9 mouse cellular contexts compared by ENCODE assay signal in genomic region chr2:72093402-72094037, GRCm38 (mm10).
DNase-seq lines count a peak whose midpoint lies in the region; ATAC-seq and TF ChIP-seq lines count a peak whose summit lies in the region.
"Had no signal": no experiment of that assay in that cellular context is flagged by ENCODE, and none has a peak within 500 bp of the region (broad histone marks: within the 10 kb centered on the region; RNA-seq: fewer than 3 reads in every experiment).

No protein-coding gene starts in this region.

- peaks cover 7% of the 10 kb centered on the region; the same call in 1 of the 2 replicates for H3K4me1 ChIP-seq in lung, postnatal 0 days (ENCODE audit: insufficient read depth, low read depth, low read length)
- H3K4me1 ChIP-seq in hindbrain, postnatal 0 days (ENCODE audit: insufficient read depth, low read length) = no peaks in the 10 kb centered on the region
- H3K4me1 ChIP-seq in olfactory bulb, adult 2 months (ENCODE audit: control insufficient read depth, insufficient read depth, low read length) = peaks cover 13% of the 10 kb centered on the region

- 66% methylated on average over 20 of the region's 20 CpGs for WGBS in lung, postnatal 0 days
- 51% methylated on average over 20 of the region's 20 CpGs for WGBS in hindbrain, postnatal 0 days
- WGBS in olfactory bulb, adult 2 months = 47% methylated on average over 20 of the region's 20 CpGs

- H3K36me3 ChIP-seq in lung, postnatal 0 days (ENCODE audit: insufficient read depth, low read length) = no peaks in the 10 kb centered on the region
- no peaks in the 10 kb centered on the region for H3K36me3 ChIP-seq in hindbrain, postnatal 0 days (ENCODE audit: insufficient read depth, low read length)

- no peak for TF ChIP-seq CTCF in gastrocnemius, adult 2 months (IDR thresholded peaks at IDR 0.05)
- no peak for TF ChIP-seq CTCF in lung, postnatal 0 days (IDR thresholded peaks at IDR 0.05)
- TF ChIP-seq CTCF in hindbrain, postnatal 0 days (IDR thresholded peaks at IDR 0.05; ENCODE audit: low read depth) = no peak
- no peak for TF ChIP-seq CTCF in olfactory bulb, adult 2 months (IDR thresholded peaks at IDR 0.05; ENCODE audit: insufficient read depth, low read depth, low read length)

- TF ChIP-seq POLR2A in olfactory bulb, adult 2 months (IDR thresholded peaks at IDR 0.05; ENCODE audit: insufficient read depth, low read depth, low read length) = no peak

- DNase-seq in gastrocnemius, adult 2 months = no peak
- no peak for DNase-seq in gastrocnemius, postnatal 25 days
- peak; percentile 26 for DNase-seq in lung, postnatal 0 days (ENCODE audit: low spot score)
- no peak for DNase-seq in lung, postnatal 10 days
- no peak for DNase-seq in hindbrain, postnatal 0 days (ENCODE audit: low spot score)
- DNase-seq in right cerebral cortex, adult 18-20 months = no peak
- no peak for DNase-seq in right cerebral cortex, postnatal 4 days
- DNase-seq: thymus, postnatal 25 days had no signal

- ATAC-seq in lung, postnatal 0 days = no peak
- ATAC-seq in hindbrain, postnatal 0 days = no peak

- no peaks in the 10 kb centered on the region for H3K9me3 ChIP-seq in lung, postnatal 0 days (ENCODE audit: low read length)
- H3K9me3 ChIP-seq in hindbrain, postnatal 0 days (ENCODE audit: low read length) = no peaks in the 10 kb centered on the region

- H3K9ac ChIP-seq in lung, postnatal 0 days (replicated peaks; ENCODE audit: low read depth) = no peak overlapping the region
- no peak overlapping the region for H3K9ac ChIP-seq in hindbrain, postnatal 0 days (replicated peaks; ENCODE audit: low read length)

- no peak for TF ChIP-seq EP300 in lung, postnatal 0 days (IDR thresholded peaks at IDR 0.05)

- peak overlapping the region; percentile 29 for H3K4me3 ChIP-seq in gastrocnemius, adult 2 months
- H3K4me3 ChIP-seq in lung, postnatal 0 days (ENCODE audit: low read depth, low read length) = no peak overlapping the region
- 0 out of 2 replicates have a peak overlapping the region, but pooled peaks have one; percentile 6 for H3K4me3 ChIP-seq in hindbrain, postnatal 0 days (ENCODE audit: low read length)
- no peak overlapping the region for H3K4me3 ChIP-seq in olfactory bulb, adult 2 months (ENCODE audit: insufficient read depth, low read depth, low read length)

- intact Hi-C loops in gastrocnemius, adult 2 months (cut with DNase I) = loop anchor here (5.0 kb wide), 1 partner anchor 36 kb away; no protein-coding TSS in a partner anchor

- no peaks in the 10 kb centered on the region for H3K27me3 ChIP-seq in lung, postnatal 0 days (replicated peaks; ENCODE audit: insufficient read depth, low read length)
- no peaks in the 10 kb centered on the region for H3K27me3 ChIP-seq in hindbrain, postnatal 0 days (ENCODE audit: insufficient read depth, low read length)

- peak overlapping the region; percentile 66 for H3K27ac ChIP-seq in gastrocnemius, adult 2 months
- no peak overlapping the region for H3K27ac ChIP-seq in lung, postnatal 0 days (ENCODE audit: low read length)
- no peak overlapping the region for H3K27ac ChIP-seq in hindbrain, postnatal 0 days
- peak overlapping the region; percentile 19 for H3K27ac ChIP-seq in olfactory bulb, adult 2 months (ENCODE audit: insufficient read depth, low read depth, low read length)

- H3K4me2 ChIP-seq in lung, postnatal 0 days (replicated peaks; ENCODE audit: low read depth, low read length) = peak overlapping the region; percentile 19; the same call in 1 of the 2 replicates
- H3K4me2 ChIP-seq in hindbrain, postnatal 0 days (ENCODE audit: low read depth, low read length) = peak overlapping the region; percentile 40

Comparison
In these comparisons a context has a peak if more than half of its experiments do, and no peak if none do; other contexts are left out.
1. H3K27ac ChIP-seq: peak in gastrocnemius, adult 2 months (single experiment) and olfactory bulb, adult 2 months (single experiment); none in lung, postnatal 0 days (single experiment) and hindbrain, postnatal 0 days (single experiment).
2. H3K4me3 ChIP-seq: peak in gastrocnemius, adult 2 months (single experiment) and hindbrain, postnatal 0 days (single experiment); none in lung, postnatal 0 days (single experiment) and olfactory bulb, adult 2 months (single experiment).